Mouse (Mus musculus): Measurements from ENCODE around the gene Acsf3.

The Acsf3 gene

DNA sequence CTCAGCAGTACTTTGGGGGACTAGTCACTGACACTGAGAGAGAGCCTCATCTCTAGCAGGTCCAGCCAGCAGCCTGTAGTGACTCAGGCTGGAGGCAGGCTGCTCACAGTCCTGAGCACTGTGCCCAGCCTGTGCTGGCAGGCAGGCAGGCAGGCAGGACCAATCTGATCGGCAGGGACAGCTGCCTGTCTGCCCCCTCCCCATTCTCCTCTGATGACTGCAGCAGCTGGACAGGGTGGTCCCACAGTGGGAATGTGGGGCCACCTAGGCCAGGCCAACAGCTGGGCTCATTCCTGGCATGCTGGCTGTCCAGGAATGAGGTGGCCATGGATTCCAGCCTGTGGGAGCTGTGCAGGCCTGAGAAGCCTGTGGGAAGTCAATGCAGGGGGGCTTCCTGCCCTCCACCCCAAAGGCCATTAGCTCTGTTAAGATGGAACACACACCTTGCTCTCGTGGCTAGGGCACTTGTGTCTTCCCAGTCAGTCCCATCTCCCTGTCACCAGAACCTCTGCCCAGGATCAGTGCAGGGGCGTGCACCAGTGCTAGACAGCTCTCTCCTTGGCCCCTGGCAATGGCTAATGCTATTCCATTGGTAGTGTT is 75.5 kb downstream of the Acsf3 start:
- CTCF ChIA-PET: no interaction called here

DNA sequence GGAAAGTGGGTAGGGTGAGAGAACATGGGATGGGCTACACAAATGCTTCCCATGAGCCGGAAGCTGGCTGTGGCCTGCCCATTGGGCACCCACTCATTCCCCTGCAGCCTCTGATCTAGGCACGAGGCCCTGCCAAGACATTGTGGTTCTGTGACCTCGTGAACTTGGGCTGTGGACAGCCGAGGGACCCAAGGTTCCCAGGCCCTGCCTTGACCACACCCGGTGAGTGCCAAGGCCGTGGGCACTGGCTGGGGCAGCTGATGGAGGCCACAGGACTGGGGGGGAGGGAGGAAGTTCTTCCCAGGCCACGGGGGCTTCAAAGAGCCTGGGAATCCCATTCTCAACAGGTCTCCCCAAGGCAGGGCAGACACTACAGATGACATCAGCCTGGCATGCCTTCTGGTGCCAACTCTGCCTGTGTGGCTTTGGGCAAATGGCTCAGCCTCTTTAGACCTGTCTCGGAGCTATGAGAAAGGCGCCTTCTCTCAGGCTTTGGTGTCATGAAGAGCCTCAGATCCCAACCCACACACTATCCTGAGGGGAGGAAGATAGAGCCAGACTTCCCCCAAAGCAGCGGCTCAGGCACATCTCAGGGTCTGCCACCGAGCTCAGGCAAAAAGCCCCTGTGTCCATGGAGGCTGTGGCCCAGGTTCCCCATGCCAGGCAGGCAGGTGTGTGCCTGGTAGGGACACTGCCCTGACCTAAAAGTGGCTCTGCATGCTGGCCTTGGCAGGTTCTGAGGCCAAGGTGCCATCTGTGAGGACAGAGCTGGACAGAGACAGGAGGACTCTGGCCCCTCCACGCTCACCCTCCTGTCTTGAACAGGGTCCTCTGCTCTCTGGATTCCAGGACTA is 76.6 kb downstream of the Acsf3 start:
- CTCF ChIA-PET: no interaction called here

DNA sequence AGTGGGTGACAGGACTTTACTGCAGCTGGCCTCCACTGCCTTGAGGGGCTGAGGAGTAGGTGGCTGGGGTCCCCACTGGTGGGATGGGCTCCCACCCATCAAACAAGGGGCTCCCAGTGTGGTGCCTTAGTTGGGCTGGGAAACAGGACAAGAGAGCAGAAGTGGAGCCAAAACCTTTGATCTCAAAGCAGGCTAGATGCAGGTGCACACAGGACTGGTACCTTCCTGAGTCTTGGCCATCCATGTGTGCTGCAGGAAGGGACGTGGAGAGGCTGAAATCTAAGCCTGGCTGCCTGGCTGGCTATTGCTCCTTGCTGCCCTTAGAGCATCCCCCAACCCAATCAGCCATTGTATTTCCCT is 77.2 kb downstream of the Acsf3 start:
- CTCF ChIA-PET: no interaction called here

DNA sequence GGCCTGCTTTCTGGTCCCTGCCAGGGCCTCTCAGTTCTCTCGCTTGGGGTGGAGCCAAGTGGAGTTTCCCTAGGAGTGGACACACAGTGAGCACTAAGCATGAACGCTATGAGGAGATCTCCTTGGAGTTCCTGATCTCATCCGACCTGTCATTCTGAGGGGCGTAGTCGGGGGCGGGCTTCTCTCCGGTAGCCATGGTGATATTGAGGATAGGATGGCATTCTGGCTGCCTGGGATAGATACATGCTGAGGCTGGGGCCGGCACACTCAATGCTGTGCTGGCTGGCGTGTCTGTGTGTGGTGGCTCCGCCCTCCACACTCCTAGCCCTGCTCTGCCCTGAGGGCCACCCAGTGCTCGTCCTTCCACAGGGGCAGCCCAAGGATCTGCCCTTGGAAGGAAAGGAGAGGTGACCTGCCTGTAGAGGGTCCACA is 78.1 kb downstream of the Acsf3 start:
- CTCF ChIA-PET: no interaction called here

DNA sequence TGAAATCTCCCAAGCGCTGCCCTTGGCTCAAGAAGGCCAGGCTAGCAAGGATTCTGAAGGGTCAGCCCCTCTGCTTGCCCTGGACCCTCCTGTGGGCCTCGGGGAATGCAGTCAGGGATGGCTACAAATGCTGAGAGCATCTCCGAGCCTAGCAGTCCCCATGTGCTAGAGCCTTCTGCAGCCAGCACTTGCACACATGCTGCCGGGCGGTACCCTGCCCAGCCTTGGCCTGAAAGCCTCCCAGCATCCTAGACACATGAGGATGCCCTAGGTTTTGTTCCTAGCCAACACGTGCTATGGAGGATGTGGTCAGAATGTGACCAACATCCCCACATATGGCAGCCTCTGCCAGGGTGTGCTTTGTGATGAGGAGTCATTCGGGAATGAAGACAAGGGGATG is 79.1 kb downstream of the Acsf3 start:
- CTCF ChIA-PET: no interaction called here

DNA sequence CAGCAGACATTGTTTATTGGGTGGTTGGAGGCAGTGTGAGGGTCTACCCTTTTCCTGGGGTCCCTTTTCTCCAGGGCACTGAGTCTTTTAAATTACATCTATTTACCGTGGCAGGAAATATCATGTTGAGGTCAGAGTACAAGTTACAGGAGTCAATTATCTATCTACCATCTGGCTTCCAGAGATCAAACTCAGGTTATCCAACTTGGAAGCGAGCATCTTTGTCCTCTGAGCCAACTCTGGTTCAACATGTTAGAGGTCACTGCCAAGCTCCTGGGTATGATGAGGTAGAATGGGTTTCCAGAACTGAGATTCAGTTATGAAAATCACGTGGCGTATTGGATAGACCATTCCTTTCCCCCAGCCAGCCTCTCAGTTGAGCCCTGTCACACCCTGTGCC is 79.8 kb downstream of the Acsf3 start:
- CTCF ChIA-PET: no interaction called here

DNA sequence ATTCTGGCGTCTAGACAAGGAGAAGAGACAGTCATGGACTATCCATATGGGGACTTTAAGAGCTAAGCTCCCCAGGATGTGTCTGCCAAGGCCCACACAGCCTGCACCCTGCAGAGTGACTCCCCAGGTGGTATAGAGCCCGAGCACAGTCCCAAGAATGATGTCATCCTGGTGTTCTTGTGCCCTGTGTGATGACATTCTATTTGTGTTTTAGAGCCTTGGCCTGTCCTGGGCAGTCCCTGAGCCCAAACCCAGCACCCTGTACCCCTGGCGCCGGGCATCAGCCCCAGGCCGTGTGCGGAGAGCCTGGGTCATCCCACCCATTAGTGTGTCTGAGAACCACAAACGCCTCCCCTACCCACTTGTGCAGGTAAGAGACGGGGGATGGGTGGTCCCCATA is 81.0 kb downstream of the Acsf3 start:
- CTCF ChIA-PET: no interaction called here

DNA sequence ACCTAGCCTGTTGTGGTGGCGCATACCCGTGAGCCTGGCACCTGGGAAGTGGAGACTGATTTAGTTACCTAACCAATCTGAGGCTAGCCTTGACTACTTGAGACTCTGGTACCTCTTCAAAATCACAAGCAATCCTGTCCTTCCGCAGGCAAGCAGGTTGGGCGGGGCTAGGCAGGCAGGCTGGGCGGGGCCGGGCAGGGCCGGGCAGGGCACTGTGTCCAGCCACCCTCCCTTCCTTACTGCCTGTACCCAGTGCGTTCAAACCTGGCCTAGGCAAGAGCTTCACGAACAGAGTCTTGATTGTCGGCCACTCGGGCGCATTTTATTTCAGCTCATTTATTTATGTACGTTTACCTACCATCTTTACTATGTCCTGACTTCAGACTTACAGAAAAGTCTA is 84.6 kb downstream of the Acsf3 start:
- CTCF ChIA-PET: no interaction called here

DNA sequence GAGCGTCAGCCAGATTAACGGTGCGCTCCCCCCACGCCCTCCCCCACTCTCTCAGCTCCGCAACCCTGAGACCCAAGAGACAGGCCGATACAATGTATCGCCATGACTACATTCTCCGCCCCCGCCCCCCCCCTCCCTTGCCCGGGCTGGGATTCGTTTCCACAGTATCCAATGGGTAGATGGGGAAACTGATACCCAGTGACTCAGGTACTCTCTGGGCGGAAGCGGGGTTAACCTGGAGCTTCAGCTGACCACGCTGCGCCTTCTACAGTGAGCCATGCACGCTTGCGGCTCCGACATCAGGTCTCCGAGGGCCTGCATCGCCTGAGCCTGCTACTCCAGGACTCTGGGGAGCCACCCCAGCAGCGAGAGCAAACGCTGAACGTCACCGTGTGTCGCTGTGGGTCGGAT is 89.4 kb downstream of the Acsf3 start:
- CTCF ChIA-PET: interaction anchor here (0.6 to 0.7 kb wide), 2 partner anchors 231 to 279 kb away, joined by 4 read pairs; no protein-coding TSS in a partner anchor

DNA sequence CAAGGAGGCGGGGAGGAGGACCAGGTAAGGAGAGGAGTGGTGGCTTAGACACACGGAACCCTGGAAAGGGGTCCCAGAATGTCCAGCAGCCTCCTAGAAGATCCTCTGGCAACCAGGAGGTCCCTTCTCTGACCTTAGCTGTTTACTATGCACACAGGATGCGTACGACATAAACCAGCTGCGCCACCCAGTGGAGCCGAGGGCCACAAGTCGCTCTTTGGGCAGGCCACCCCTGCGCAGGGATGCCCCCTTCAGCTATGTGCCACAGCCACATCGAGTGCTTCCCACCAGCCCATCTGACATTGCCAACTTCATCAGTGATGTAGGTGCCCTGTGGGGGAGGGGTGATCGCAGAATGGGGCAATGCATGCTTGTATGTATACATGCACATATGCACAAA is 90.2 kb downstream of the Acsf3 start:
- CTCF ChIA-PET: interaction anchor here (0.7 kb wide), 1 partner anchor 280 kb away, joined by 4 read pairs; no protein-coding TSS in a partner anchor

DNA sequence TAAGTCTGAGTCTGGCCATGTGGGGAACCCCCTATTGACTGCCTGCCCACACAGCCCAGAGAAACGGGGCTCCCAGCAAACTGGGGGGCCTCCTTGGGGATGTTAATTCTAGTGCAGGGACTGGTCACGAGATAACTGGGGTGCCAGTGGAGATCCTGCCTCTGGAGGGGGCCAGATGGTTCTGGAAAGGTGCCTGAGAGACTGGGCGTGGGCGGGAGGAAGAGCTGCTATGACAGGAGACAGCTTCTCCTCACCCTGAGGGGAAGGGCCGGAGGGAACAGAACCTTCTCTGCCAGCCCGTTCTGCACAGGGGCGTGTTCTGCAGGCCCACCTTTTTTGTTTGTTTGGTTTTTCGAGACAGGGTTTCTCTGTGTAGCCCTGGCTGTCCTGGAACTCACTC is 90.9 kb downstream of the Acsf3 start:
- CTCF ChIA-PET: interaction anchor here (0.6 kb wide), 1 partner anchor 44 kb away, joined by 6 read pairs; no protein-coding TSS in a partner anchor

Measured in spleen, embryonic (tissue).